In genomic region chr2:144679394-144679793, GRCm38 (mm10) we compare ENCODE assay signal across 13 mouse cellular contexts.
DNase-seq lines count a peak whose midpoint lies in the region; ATAC-seq lines count a peak whose summit lies in the region.
"Had no signal": no experiment of that assay in that cellular context is flagged by ENCODE, and none has a peak within 500 bp of the region (broad histone marks: within the 10 kb centered on the region; RNA-seq: fewer than 3 reads in every experiment).

No protein-coding gene starts in this region.

- ATAC-seq in hindbrain, embryonic 13.5 days (ENCODE audit: low FRiP score): peak; percentile 33; the same call in 1 of the 2 replicates
- ATAC-seq in midbrain, embryonic 16.5 days: 0 out of 2 replicates have a peak, but pooled peaks have one; percentile 21
- ATAC-seq in midbrain, embryonic 13.5 days: no peak
- ATAC-seq in cerebellum, adult (ENCODE audit: insufficient number of reproducible peaks, low FRiP score, low TSS enrichment): no peak

- H3K36me3 ChIP-seq in hindbrain, embryonic 13.5 days: no peaks in the 10 kb centered on the region
- H3K36me3 ChIP-seq in hindbrain, embryonic 10.5 days: no peaks in the 10 kb centered on the region
- H3K36me3 ChIP-seq in midbrain, embryonic 16.5 days (ENCODE audit: control insufficient read depth, insufficient read depth, low read length): no peaks in the 10 kb centered on the region
- H3K36me3 ChIP-seq in midbrain, embryonic 13.5 days: no peaks in the 10 kb centered on the region

- WGBS in hindbrain, embryonic 13.5 days: 74% methylated on average over 3 of the region's 3 CpGs
- 77% methylated on average over 3 of the region's 3 CpGs for WGBS in hindbrain, embryonic 10.5 days
- 74% methylated on average over 3 of the region's 3 CpGs for WGBS in midbrain, embryonic 16.5 days
- 70% methylated on average over 3 of the region's 3 CpGs for WGBS in midbrain, embryonic 13.5 days

- H3K9ac ChIP-seq in hindbrain, embryonic 13.5 days: no peak overlapping the region
- no peak overlapping the region for H3K9ac ChIP-seq in midbrain, embryonic 16.5 days (ENCODE audit: low read depth, low read length)
- no peak overlapping the region for H3K9ac ChIP-seq in midbrain, embryonic 13.5 days (replicated peaks)

- H3K4me2 ChIP-seq in hindbrain, embryonic 13.5 days: no peak overlapping the region
- no peak overlapping the region for H3K4me2 ChIP-seq in midbrain, embryonic 16.5 days (ENCODE audit: low read length)
- no peak overlapping the region for H3K4me2 ChIP-seq in midbrain, embryonic 13.5 days (replicated peaks)

- H3K4me3 ChIP-seq in hindbrain, embryonic 13.5 days: no peak overlapping the region
- no peak overlapping the region for H3K4me3 ChIP-seq in hindbrain, embryonic 10.5 days
- no peak overlapping the region for H3K4me3 ChIP-seq in midbrain, embryonic 16.5 days (ENCODE audit: low read depth, low read length)
- no peak overlapping the region for H3K4me3 ChIP-seq in midbrain, embryonic 13.5 days (replicated peaks)

- DNase-seq in hindbrain, embryonic 10.5 days (ENCODE audit: low spot score): no peak
- DNase-seq in lung, postnatal 10 days: peak; percentile 42
- DNase-seq in yolk sac, embryonic 10.5 days (ENCODE audit: low spot score): peak; percentile 6
- no peak for DNase-seq in frontal cortex, postnatal 14 days (ENCODE audit: low spot score in 2 of 2)
- DNase-seq: cerebellum, adult 11 months; cerebellum, postnatal 25 days; kidney, adult 18-20 months; kidney, postnatal 36 days; right cerebral cortex, postnatal 14 days had no signal

- no peaks in the 10 kb centered on the region for H3K9me3 ChIP-seq in hindbrain, embryonic 13.5 days
- H3K9me3 ChIP-seq in hindbrain, embryonic 10.5 days: no peaks in the 10 kb centered on the region
- no peaks in the 10 kb centered on the region for H3K9me3 ChIP-seq in midbrain, embryonic 16.5 days (replicated peaks; ENCODE audit: control insufficient read depth, low read length, poor library complexity, severe bottlenecking)
- H3K9me3 ChIP-seq in midbrain, embryonic 13.5 days: no peaks in the 10 kb centered on the region

- H3K27ac ChIP-seq in hindbrain, embryonic 13.5 days: no peak overlapping the region
- H3K27ac ChIP-seq in hindbrain, embryonic 10.5 days: no peak overlapping the region
- no peak overlapping the region for H3K27ac ChIP-seq in midbrain, embryonic 16.5 days (ENCODE audit: low read length)
- no peak overlapping the region for H3K27ac ChIP-seq in midbrain, embryonic 13.5 days

- H3K27me3 ChIP-seq in hindbrain, embryonic 13.5 days: no peaks in the 10 kb centered on the region
- H3K27me3 ChIP-seq in hindbrain, embryonic 10.5 days (ENCODE audit: insufficient read depth, poor library complexity, severe bottlenecking): no peaks in the 10 kb centered on the region
- no peaks in the 10 kb centered on the region for H3K27me3 ChIP-seq in midbrain, embryonic 16.5 days (ENCODE audit: control insufficient read depth, insufficient read depth, low read depth, low read length)
- no peaks in the 10 kb centered on the region for H3K27me3 ChIP-seq in midbrain, embryonic 13.5 days

- peaks cover 35% of the 10 kb centered on the region for H3K4me1 ChIP-seq in hindbrain, embryonic 13.5 days (replicated peaks)
- H3K4me1 ChIP-seq in hindbrain, embryonic 10.5 days (replicated peaks): peaks cover 20% of the 10 kb centered on the region
- H3K4me1 ChIP-seq in midbrain, embryonic 16.5 days (ENCODE audit: control insufficient read depth, insufficient read depth, low read length): peaks cover 17% of the 10 kb centered on the region
- H3K4me1 ChIP-seq in midbrain, embryonic 13.5 days (replicated peaks): peaks cover 10% of the 10 kb centered on the region

Comparison
In these comparisons a context has a peak if more than half of its experiments do, and no peak if none do; other contexts are left out.
1. ATAC-seq: peak in hindbrain, embryonic 13.5 days (single experiment) and midbrain, embryonic 16.5 days (single experiment); none in midbrain, embryonic 13.5 days (single experiment) and cerebellum, adult (single experiment).
2. DNase-seq: peak in lung, postnatal 10 days (single experiment) and yolk sac, embryonic 10.5 days (single experiment); none in hindbrain, embryonic 10.5 days (single experiment) and frontal cortex, postnatal 14 days (0 of 2).